Mouse (Mus musculus) yolk sac, embryonic 10.5 days (tissue): ENCODE results near the gene Ercc6l.
"Not testable (repeated sequence)": the region's sequence is repeated elsewhere in the genome, so short reads cannot be mapped to it uniquely, and the experiment has no call there.

Experiments used
- DNase-seq: peaks from one replicate; pipeline ENCODE4 v3.0.0-alpha.2; 2017; ENCODE audit warnings: low spot score

Ercc6l gene

DNA sequence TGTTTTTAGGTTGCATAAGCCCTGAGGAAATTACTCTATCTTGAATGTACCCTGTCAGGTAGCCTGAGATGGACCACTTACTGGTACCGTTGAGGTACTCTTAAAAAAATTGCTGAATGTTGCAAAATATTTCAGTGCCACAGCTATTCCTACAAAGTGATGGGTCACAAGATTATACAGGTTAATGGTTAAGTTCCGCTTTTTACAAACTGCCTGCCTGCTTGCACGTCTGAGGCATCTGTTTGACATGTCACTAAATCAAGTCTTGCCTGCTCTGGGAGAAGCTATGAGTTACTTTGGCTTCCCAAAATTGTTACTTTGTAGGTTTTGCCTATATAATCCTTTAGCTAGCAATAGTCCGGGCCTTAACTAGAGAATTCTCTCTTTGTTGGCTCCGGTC lies 47.5 kb downstream of the Ercc6l start:
- not testable (repeated sequence) for DNase-seq

DNA sequence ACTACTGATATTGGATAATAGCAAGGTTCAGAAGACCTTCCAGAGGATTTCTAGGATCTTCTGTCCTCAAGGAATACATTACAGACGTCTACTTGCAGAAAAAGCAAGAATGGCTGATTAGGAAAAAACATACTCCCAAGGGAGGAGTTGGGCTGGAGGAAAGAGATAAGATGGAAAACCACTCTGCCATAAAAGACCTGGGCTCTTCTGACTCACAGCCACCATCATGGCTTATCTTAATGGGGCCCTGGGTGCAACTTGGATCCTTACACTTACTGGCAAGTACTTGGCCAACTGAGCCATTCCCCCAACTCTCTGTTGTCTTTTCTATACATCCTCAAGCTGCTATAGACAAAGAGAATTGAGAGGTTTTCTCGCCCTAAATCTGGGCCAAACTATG lies 53.1 kb downstream of the Ercc6l start:
- not testable (repeated sequence) for DNase-seq

DNA sequence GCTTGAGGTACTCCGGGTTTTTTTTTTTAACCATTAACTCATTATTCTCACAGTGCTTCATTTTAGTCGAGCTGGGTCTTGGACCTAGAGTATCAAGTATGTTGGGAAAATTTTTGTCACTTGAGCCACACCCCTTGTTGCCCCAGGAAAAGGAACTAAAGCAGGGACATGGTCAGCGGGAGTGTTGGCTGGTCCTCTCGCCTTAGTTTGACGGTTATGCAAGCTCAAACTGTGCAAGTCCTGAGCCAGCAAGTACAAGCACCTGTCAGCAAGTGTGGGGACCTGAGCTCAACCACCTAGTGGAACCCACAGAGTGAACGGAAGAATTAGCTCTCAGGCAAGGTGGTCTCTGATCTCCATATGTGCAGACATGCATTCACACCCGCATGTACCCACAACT lies 55.0 kb downstream of the Ercc6l start:
- no peak for DNase-seq

DNA sequence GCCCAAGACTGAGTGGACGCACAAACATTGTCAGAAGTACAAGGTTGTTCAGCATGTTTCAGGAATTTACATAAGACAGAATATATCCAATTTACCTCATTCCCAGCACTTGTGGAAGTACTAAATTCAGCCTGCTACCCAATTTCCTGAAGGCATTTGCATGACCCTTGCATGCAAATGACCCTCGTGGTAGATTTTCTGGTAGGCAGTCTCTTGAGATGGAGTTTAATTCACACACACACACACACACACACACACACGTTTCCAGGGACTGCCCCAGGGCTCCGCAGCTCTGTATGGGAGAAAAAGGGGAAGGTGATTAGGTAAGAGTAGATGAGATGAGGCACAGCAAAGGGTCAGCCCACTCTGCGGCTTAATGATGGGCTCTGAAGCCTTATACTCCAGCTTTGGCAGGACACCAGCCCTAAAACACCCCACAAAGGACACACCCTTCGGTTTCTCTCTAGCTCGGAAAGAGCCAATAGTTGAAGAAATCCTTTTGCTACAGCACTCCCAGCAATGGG lies 62.4 kb downstream of the Ercc6l start:
- DNase-seq: no peak
